Mouse (Mus musculus): ENCODE data around the gene Sult1e1. TPM values are rescaled to one million over a fixed set of nuclear protein-coding genes. Genes with fewer than 3 reads are reported as not detected.

The Sult1e1 gene
- not detected in 2 replicates for polyA plus RNA-seq (2015; fragmentation: Nextera tagmentation; extraction: Ambion mirVana)

- Histone ChIP-seq H3K9ac (no peak within 1 kb of the TSS), H3K4me2 (no peak within 1 kb of the TSS), H3K4me3 (no peak within 1 kb of the TSS), H3K9me3 (no peaks in the 10 kb centered on the region), H3K27me3 (no peaks in the 10 kb centered on the region), H3K27ac (no peak within 1 kb of the TSS), H3K36me3 (no peaks in the 10 kb centered on the region), H3K4me1 (no peaks in the 10 kb centered on the region)
- ATAC-seq (ENCODE audit: insufficient number of reproducible peaks, low FRiP score, low TSS enrichment, low read depth), result no peak
- WGBS, result 74% methylated on average over 5 of the region's 5 CpGs
These were observed at the start of gene Sult1e1 for GRCm38 (mm10) chr5:87591494-87591893. Sult1e1 (minus strand) TSS chr5:87591594.

GRCm38 (mm10) chr5:87622681-87623080 is 31.3 kb upstream of the Sult1e1 start:
- H3K4me2 ChIP-seq, result no peak overlapping the region
- H3K9ac ChIP-seq, result no peak overlapping the region
- H3K36me3 ChIP-seq, result no peaks in the 10 kb centered on the region
- H3K4me3 ChIP-seq, result no peak overlapping the region
- H3K27me3 ChIP-seq, result no peaks in the 10 kb centered on the region
- H3K4me1 ChIP-seq, result no peaks in the 10 kb centered on the region
- no peak overlapping the region for H3K27ac ChIP-seq
- no peaks in the 10 kb centered on the region for H3K9me3 ChIP-seq
- ATAC-seq (ENCODE audit: insufficient number of reproducible peaks, low FRiP score, low TSS enrichment, low read depth), result no peak

GRCm38 (mm10) chr5:87615128-87615390 is 23.7 kb upstream of the Sult1e1 start:
- Histone ChIP-seq H3K4me1 (no peaks in the 10 kb centered on the region), H3K36me3 (no peaks in the 10 kb centered on the region), H3K27ac (no peak overlapping the region), H3K9me3 (no peaks in the 10 kb centered on the region), H3K4me2 (no peak overlapping the region), H3K27me3 (no peaks in the 10 kb centered on the region), H3K9ac (no peak overlapping the region), H3K4me3 (no peak overlapping the region)
- no peak for ATAC-seq (ENCODE audit: insufficient number of reproducible peaks, low FRiP score, low TSS enrichment, low read depth)
- 83% methylated on average over 2 of the region's 2 CpGs for WGBS

GRCm38 (mm10) chr5:87614364-87615127 is 23.2 kb upstream of the Sult1e1 start:
- Histone ChIP-seq H3K36me3 (no peaks in the 10 kb centered on the region), H3K9me3 (no peaks in the 10 kb centered on the region), H3K9ac (no peak overlapping the region), H3K4me2 (no peak overlapping the region), H3K4me3 (no peak overlapping the region), H3K4me1 (no peaks in the 10 kb centered on the region), H3K27me3 (no peaks in the 10 kb centered on the region), H3K27ac (no peak overlapping the region)
- ATAC-seq (ENCODE audit: insufficient number of reproducible peaks, low FRiP score, low TSS enrichment, low read depth), result no peak

- no peak overlapping the region for H3K9ac ChIP-seq
- H3K27ac ChIP-seq, result no peak overlapping the region
- no peaks in the 10 kb centered on the region for H3K36me3 ChIP-seq
- H3K9me3 ChIP-seq, result no peaks in the 10 kb centered on the region
- H3K4me1 ChIP-seq, result no peaks in the 10 kb centered on the region
- no peak for ATAC-seq (ENCODE audit: insufficient number of reproducible peaks, low FRiP score, low TSS enrichment, low read depth)
- no peak overlapping the region for H3K4me2 ChIP-seq
- no peaks in the 10 kb centered on the region for H3K27me3 ChIP-seq
- 62% methylated on average over 3 of the region's 3 CpGs for WGBS
- H3K4me3 ChIP-seq, result no peak overlapping the region
These were observed 9.6 kb upstream of the Sult1e1 start for GRCm38 (mm10) chr5:87601018-87601417.

- Histone ChIP-seq H3K9ac (no peak overlapping the region), H3K4me2 (no peak overlapping the region), H3K27me3 (no peaks in the 10 kb centered on the region), H3K36me3 (no peaks in the 10 kb centered on the region), H3K4me1 (no peaks in the 10 kb centered on the region), H3K4me3 (no peak overlapping the region), H3K9me3 (no peaks in the 10 kb centered on the region), H3K27ac (no peak overlapping the region)
- ATAC-seq (ENCODE audit: insufficient number of reproducible peaks, low FRiP score, low TSS enrichment, low read depth), result no peak
- 64% methylated on average over 2 of the region's 2 CpGs for WGBS
These were observed 6.5 kb upstream of the Sult1e1 start for GRCm38 (mm10) chr5:87597891-87598290.

GRCm38 (mm10) chr5:87589916-87590315 is 1.5 kb downstream of the Sult1e1 start:
- H3K4me3 ChIP-seq, result no peak overlapping the region

GRCm38 (mm10) chr5:87580389-87580788 is 11.0 kb downstream of the Sult1e1 start:
- Histone ChIP-seq H3K4me2 (no peak overlapping the region), H3K27me3 (no peaks in the 10 kb centered on the region)
- WGBS, result 73% methylated on average over 1 of the region's 1 CpGs

More at GRCm38 (mm10) chr5:87589916-87590315, 1.5 kb downstream of the Sult1e1 start:
- no peak overlapping the region for H3K27ac ChIP-seq
- H3K27me3 ChIP-seq, result no peaks in the 10 kb centered on the region
- WGBS, result 87% methylated on average over 2 of the region's 2 CpGs
- no peaks in the 10 kb centered on the region for H3K36me3 ChIP-seq
- H3K9me3 ChIP-seq, result no peaks in the 10 kb centered on the region
- no peaks in the 10 kb centered on the region for H3K4me1 ChIP-seq
- no peak for ATAC-seq (ENCODE audit: insufficient number of reproducible peaks, low FRiP score, low TSS enrichment, low read depth)
- no peak overlapping the region for H3K4me2 ChIP-seq
- no peak overlapping the region for H3K9ac ChIP-seq

GRCm38 (mm10) chr5:87574174-87574573 is 17.2 kb downstream of the Sult1e1 start:
- H3K36me3 ChIP-seq, result no peaks in the 10 kb centered on the region
- H3K9me3 ChIP-seq, result no peaks in the 10 kb centered on the region
- H3K4me2 ChIP-seq, result no peak overlapping the region
- H3K27me3 ChIP-seq, result no peaks in the 10 kb centered on the region
- no peak overlapping the region for H3K4me3 ChIP-seq
- H3K4me1 ChIP-seq, result no peaks in the 10 kb centered on the region
- no peak overlapping the region for H3K27ac ChIP-seq
- no peak for ATAC-seq (ENCODE audit: insufficient number of reproducible peaks, low FRiP score, low TSS enrichment, low read depth)
- no peak overlapping the region for H3K9ac ChIP-seq
- 15% methylated on average over 1 of the region's 1 CpGs for WGBS

More at GRCm38 (mm10) chr5:87580389-87580788, 11.0 kb downstream of the Sult1e1 start:
- no peak overlapping the region for H3K27ac ChIP-seq
- no peak for ATAC-seq (ENCODE audit: insufficient number of reproducible peaks, low FRiP score, low TSS enrichment, low read depth)
- H3K4me3 ChIP-seq, result no peak overlapping the region
- no peaks in the 10 kb centered on the region for H3K9me3 ChIP-seq
- no peaks in the 10 kb centered on the region for H3K4me1 ChIP-seq
- H3K36me3 ChIP-seq, result no peaks in the 10 kb centered on the region
- no peak overlapping the region for H3K9ac ChIP-seq

- ATAC-seq (ENCODE audit: insufficient number of reproducible peaks, low FRiP score, low TSS enrichment, low read depth), result no peak
- Histone ChIP-seq H3K4me1 (no peaks in the 10 kb centered on the region), H3K27me3 (no peaks in the 10 kb centered on the region), H3K4me3 (no peak overlapping the region), H3K36me3 (no peaks in the 10 kb centered on the region), H3K9ac (no peak overlapping the region), H3K9me3 (no peaks in the 10 kb centered on the region), H3K4me2 (peak overlapping the region; percentile 10; the same call in 1 of the 2 replicates), H3K27ac (no peak overlapping the region)
- 26% methylated on average over 5 of the region's 5 CpGs for WGBS
These were observed 17.9 kb downstream of the Sult1e1 start for GRCm38 (mm10) chr5:87573490-87573889.

- no peaks in the 10 kb centered on the region for H3K4me1 ChIP-seq
- H3K4me3 ChIP-seq, result no peak overlapping the region
- no peak overlapping the region for H3K9ac ChIP-seq
- no peaks in the 10 kb centered on the region for H3K36me3 ChIP-seq
- no peak for ATAC-seq (ENCODE audit: insufficient number of reproducible peaks, low FRiP score, low TSS enrichment, low read depth)
- no peak overlapping the region for H3K4me2 ChIP-seq
- 51% methylated on average over 6 of the region's 6 CpGs for WGBS
- H3K27ac ChIP-seq, result no peak overlapping the region
- no peaks in the 10 kb centered on the region for H3K27me3 ChIP-seq
- H3K9me3 ChIP-seq, result no peaks in the 10 kb centered on the region
These were observed 18.6 kb downstream of the Sult1e1 start for GRCm38 (mm10) chr5:87572781-87573180.

GRCm38 (mm10) chr5:87568845-87569244 is 22.5 kb downstream of the Sult1e1 start, which contains the start of gene Sult1d1:
Sult1d1 (minus strand) TSS chr5:87569027.
- no peak within 1 kb of the TSS for H3K4me3 ChIP-seq
- H3K27ac ChIP-seq, result no peak within 1 kb of the TSS
- no peak within 1 kb of the TSS for H3K4me2 ChIP-seq
- H3K27me3 ChIP-seq, result no peaks in the 10 kb centered on the region
- no peak within 1 kb of the TSS for H3K9ac ChIP-seq
- no peak for ATAC-seq (ENCODE audit: insufficient number of reproducible peaks, low FRiP score, low TSS enrichment, low read depth)
- 73% methylated on average over 5 of the region's 5 CpGs for WGBS
- H3K4me1 ChIP-seq, result no peaks in the 10 kb centered on the region
- no peaks in the 10 kb centered on the region for H3K36me3 ChIP-seq
- no peaks in the 10 kb centered on the region for H3K9me3 ChIP-seq

- WGBS, result 79% methylated on average over 1 of the region's 1 CpGs
- H3K4me3 ChIP-seq, result no peak overlapping the region
- no peaks in the 10 kb centered on the region for H3K4me1 ChIP-seq
- no peak for ATAC-seq (ENCODE audit: insufficient number of reproducible peaks, low FRiP score, low TSS enrichment, low read depth)
- no peaks in the 10 kb centered on the region for H3K36me3 ChIP-seq
- H3K9ac ChIP-seq, result no peak overlapping the region
- no peak overlapping the region for H3K4me2 ChIP-seq
- H3K9me3 ChIP-seq, result no peaks in the 10 kb centered on the region
- no peak overlapping the region for H3K27ac ChIP-seq
- no peaks in the 10 kb centered on the region for H3K27me3 ChIP-seq
These were observed 24.1 kb downstream of the Sult1e1 start for GRCm38 (mm10) chr5:87567306-87567705.

Data from limb, embryonic 15.5 days (tissue).